Mouse (Mus musculus): ENCODE data around the gene Tppp3. TPM values are rescaled to one million over a fixed set of nuclear protein-coding genes. Genes with fewer than 3 reads are reported as not detected.

The Tppp3 gene
- polyA plus RNA-seq, 1 experiment from 2014 or later: 39.1 TPM

GRCm38 (mm10) chr8:105451903-105452603, 19.3 kb downstream of the Tppp3 start:
- Histone ChIP-seq H3K4me1 (ENCODE audit: control insufficient read depth, insufficient read depth, low read length) (no peaks in the 10 kb centered on the region), H3K9ac (replicated peaks; ENCODE audit: low read depth, low read length) (no peak overlapping the region), H3K27ac (ENCODE audit: low read length) (no peak overlapping the region), H3K27me3 (ENCODE audit: control insufficient read depth, insufficient read depth, low read length) (no peaks in the 10 kb centered on the region), H3K4me3 (ENCODE audit: low read depth, low read length) (no peak overlapping the region), H3K36me3 (ENCODE audit: control insufficient read depth, insufficient read depth, low read length) (no peaks in the 10 kb centered on the region), H3K9me3 (ENCODE audit: control insufficient read depth, low read depth, low read length) (no peaks in the 10 kb centered on the region), H3K4me2 (replicated peaks; ENCODE audit: low read depth, low read length) (no peak overlapping the region)
- no peak for ATAC-seq (ENCODE audit: insufficient number of reproducible peaks, insufficient read depth, low FRiP score, low read depth)
- WGBS: 60% methylated on average over 15 of the region's 15 CpGs

- H3K27ac ChIP-seq (ENCODE audit: low read length): no peak overlapping the region
- no peak overlapping the region for H3K4me3 ChIP-seq (ENCODE audit: low read depth, low read length)
- H3K4me2 ChIP-seq (replicated peaks; ENCODE audit: low read depth, low read length): no peak overlapping the region
- 75% methylated on average over 1 of the region's 1 CpGs for WGBS
- no peaks in the 10 kb centered on the region for H3K36me3 ChIP-seq (ENCODE audit: control insufficient read depth, insufficient read depth, low read length)
- no peak overlapping the region for H3K9ac ChIP-seq (replicated peaks; ENCODE audit: low read depth, low read length)
- ATAC-seq (ENCODE audit: insufficient number of reproducible peaks, insufficient read depth, low FRiP score, low read depth): no peak
- H3K4me1 ChIP-seq (ENCODE audit: control insufficient read depth, insufficient read depth, low read length): no peaks in the 10 kb centered on the region
- no peaks in the 10 kb centered on the region for H3K27me3 ChIP-seq (ENCODE audit: control insufficient read depth, insufficient read depth, low read length)
- H3K9me3 ChIP-seq (ENCODE audit: control insufficient read depth, low read depth, low read length): no peaks in the 10 kb centered on the region
These were observed 20.3 kb downstream of the Tppp3 start for GRCm38 (mm10) chr8:105450977-105451376.

GRCm38 (mm10) chr8:105448596-105448995, 22.7 kb downstream of the Tppp3 start:
- Histone ChIP-seq H3K4me3 (ENCODE audit: low read depth, low read length) (no peak overlapping the region), H3K36me3 (ENCODE audit: control insufficient read depth, insufficient read depth, low read length) (no peaks in the 10 kb centered on the region), H3K4me1 (ENCODE audit: control insufficient read depth, insufficient read depth, low read length) (no peaks in the 10 kb centered on the region), H3K27ac (ENCODE audit: low read length) (no peak overlapping the region), H3K27me3 (ENCODE audit: control insufficient read depth, insufficient read depth, low read length) (no peaks in the 10 kb centered on the region), H3K4me2 (replicated peaks; ENCODE audit: low read depth, low read length) (no peak overlapping the region), H3K9ac (replicated peaks; ENCODE audit: low read depth, low read length) (no peak overlapping the region), H3K9me3 (ENCODE audit: control insufficient read depth, low read depth, low read length) (no peaks in the 10 kb centered on the region)
- 81% methylated on average over 5 of the region's 5 CpGs for WGBS
- ATAC-seq (ENCODE audit: insufficient number of reproducible peaks, insufficient read depth, low FRiP score, low read depth): no peak; the same call in 1 of the 2 replicates

GRCm38 (mm10) chr8:105448188-105448587, 23.1 kb downstream of the Tppp3 start:
- 86% methylated on average over 3 of the region's 3 CpGs for WGBS
- H3K9ac ChIP-seq (replicated peaks; ENCODE audit: low read depth, low read length): no peak overlapping the region
- H3K36me3 ChIP-seq (ENCODE audit: control insufficient read depth, insufficient read depth, low read length): no peaks in the 10 kb centered on the region
- ATAC-seq (ENCODE audit: insufficient number of reproducible peaks, insufficient read depth, low FRiP score, low read depth): peak; percentile 49; the same call in 1 of the 2 replicates
- H3K27me3 ChIP-seq (ENCODE audit: control insufficient read depth, insufficient read depth, low read length): no peaks in the 10 kb centered on the region
- H3K4me3 ChIP-seq (ENCODE audit: low read depth, low read length): no peak overlapping the region
- no peaks in the 10 kb centered on the region for H3K9me3 ChIP-seq (ENCODE audit: control insufficient read depth, low read depth, low read length)
- no peak overlapping the region for H3K4me2 ChIP-seq (replicated peaks; ENCODE audit: low read depth, low read length)
- no peaks in the 10 kb centered on the region for H3K4me1 ChIP-seq (ENCODE audit: control insufficient read depth, insufficient read depth, low read length)
- no peak overlapping the region for H3K27ac ChIP-seq (ENCODE audit: low read length)

- Histone ChIP-seq H3K36me3 (ENCODE audit: control insufficient read depth, insufficient read depth, low read length) (no peaks in the 10 kb centered on the region), H3K4me2 (replicated peaks; ENCODE audit: low read depth, low read length) (no peak overlapping the region), H3K9ac (replicated peaks; ENCODE audit: low read depth, low read length) (no peak overlapping the region), H3K27me3 (ENCODE audit: control insufficient read depth, insufficient read depth, low read length) (no peaks in the 10 kb centered on the region), H3K9me3 (ENCODE audit: control insufficient read depth, low read depth, low read length) (no peaks in the 10 kb centered on the region), H3K27ac (ENCODE audit: low read length) (no peak overlapping the region), H3K4me1 (ENCODE audit: control insufficient read depth, insufficient read depth, low read length) (no peaks in the 10 kb centered on the region), H3K4me3 (ENCODE audit: low read depth, low read length) (no peak overlapping the region)
- 34% methylated on average over 4 of the region's 4 CpGs for WGBS
- no peak for ATAC-seq (ENCODE audit: insufficient number of reproducible peaks, insufficient read depth, low FRiP score, low read depth)
These were observed 25.2 kb downstream of the Tppp3 start for GRCm38 (mm10) chr8:105446127-105446552.

GRCm38 (mm10) chr8:105445296-105446126, 25.8 kb downstream of the Tppp3 start:
- Histone ChIP-seq H3K27me3 (ENCODE audit: control insufficient read depth, insufficient read depth, low read length) (no peaks in the 10 kb centered on the region), H3K4me1 (ENCODE audit: control insufficient read depth, insufficient read depth, low read length) (no peaks in the 10 kb centered on the region), H3K27ac (ENCODE audit: low read length) (no peak overlapping the region), H3K36me3 (ENCODE audit: control insufficient read depth, insufficient read depth, low read length) (no peaks in the 10 kb centered on the region), H3K9ac (replicated peaks; ENCODE audit: low read depth, low read length) (no peak overlapping the region), H3K4me2 (replicated peaks; ENCODE audit: low read depth, low read length) (no peak overlapping the region), H3K9me3 (ENCODE audit: control insufficient read depth, low read depth, low read length) (no peaks in the 10 kb centered on the region), H3K4me3 (ENCODE audit: low read depth, low read length) (no peak overlapping the region)
- ATAC-seq (ENCODE audit: insufficient number of reproducible peaks, insufficient read depth, low FRiP score, low read depth): no peak
- WGBS: 42% methylated on average over 11 of the region's 11 CpGs

GRCm38 (mm10) chr8:105442661-105443060, 28.7 kb downstream of the Tppp3 start:
- Histone ChIP-seq H3K4me2 (replicated peaks; ENCODE audit: low read depth, low read length) (no peak overlapping the region), H3K27ac (ENCODE audit: low read length) (no peak overlapping the region), H3K36me3 (ENCODE audit: control insufficient read depth, insufficient read depth, low read length) (no peaks in the 10 kb centered on the region), H3K4me3 (ENCODE audit: low read depth, low read length) (no peak overlapping the region), H3K27me3 (ENCODE audit: control insufficient read depth, insufficient read depth, low read length) (no peaks in the 10 kb centered on the region), H3K9ac (replicated peaks; ENCODE audit: low read depth, low read length) (no peak overlapping the region), H3K9me3 (ENCODE audit: control insufficient read depth, low read depth, low read length) (no peaks in the 10 kb centered on the region), H3K4me1 (ENCODE audit: control insufficient read depth, insufficient read depth, low read length) (no peaks in the 10 kb centered on the region)
- WGBS: 90% methylated on average over 5 of the region's 5 CpGs
- ATAC-seq (ENCODE audit: insufficient number of reproducible peaks, insufficient read depth, low FRiP score, low read depth): no peak

- H3K4me2 ChIP-seq (replicated peaks; ENCODE audit: low read depth, low read length): no peak overlapping the region
- no peak overlapping the region for H3K27ac ChIP-seq (ENCODE audit: low read length)
- no peaks in the 10 kb centered on the region for H3K9me3 ChIP-seq (ENCODE audit: control insufficient read depth, low read depth, low read length)
- WGBS: 9% methylated on average over 6 of the region's 6 CpGs
- H3K4me1 ChIP-seq (ENCODE audit: control insufficient read depth, insufficient read depth, low read length): no peaks in the 10 kb centered on the region
- H3K4me3 ChIP-seq (ENCODE audit: low read depth, low read length): no peak overlapping the region
- ATAC-seq (ENCODE audit: insufficient number of reproducible peaks, insufficient read depth, low FRiP score, low read depth): no peak
- H3K27me3 ChIP-seq (ENCODE audit: control insufficient read depth, insufficient read depth, low read length): no peaks in the 10 kb centered on the region
- H3K36me3 ChIP-seq (ENCODE audit: control insufficient read depth, insufficient read depth, low read length): no peaks in the 10 kb centered on the region
- no peak overlapping the region for H3K9ac ChIP-seq (replicated peaks; ENCODE audit: low read depth, low read length)
These were observed 29.9 kb downstream of the Tppp3 start for GRCm38 (mm10) chr8:105441433-105441832.

Data from stomach, embryonic 14.5 days (tissue).